Mouse (Mus musculus): ENCODE results near the gene Gm3685. TPM values are rescaled to one million over a fixed set of nuclear protein-coding genes. Genes with fewer than 3 reads are reported as not detected.
"Not testable (repeated sequence)": the region's sequence is repeated elsewhere in the genome, so short reads cannot be mapped to it uniquely, and the experiment has no call there.

Gm3685 gene
- not detected in 2 replicates for polyA plus RNA-seq (2015; fragmentation: Nextera tagmentation; extraction: Ambion mirVana)

- H3K27ac ChIP-seq (replicated peaks); H3K4me2 ChIP-seq; H3K9ac ChIP-seq; H3K9me3 ChIP-seq; ATAC-seq (ENCODE audit: low FRiP score, low read depth); H3K4me3 ChIP-seq; H3K4me1 ChIP-seq (replicated peaks); H3K36me3 ChIP-seq; H3K27me3 ChIP-seq: not testable (repeated sequence)
- no CpG with 5 or more reads among the region's 2 CpGs for WGBS
Observed at GRCm38 (mm10) chr14:7044870-7045269, at the start of gene Gm3685. Gene Gm3685 (minus strand): TSS chr14:7044970.

GRCm38 (mm10) chr14:7026781-7027749 is 17.7 kb downstream of the Gm3685 start, which contains the start of gene Gm10406:
Gene Gm10406 (minus strand): TSS chr14:7027449.
- peak within 1 kb of the TSS; percentile 72 for H3K9ac ChIP-seq
- H3K4me2 ChIP-seq = peak within 1 kb of the TSS; percentile 95
- WGBS = 3% methylated on average over 50 of the region's 70 CpGs
- peak within 1 kb of the TSS; percentile 80 for H3K27ac ChIP-seq (replicated peaks)
- peak within 1 kb of the TSS; percentile 54 for H3K4me3 ChIP-seq
- H3K36me3 ChIP-seq; ATAC-seq (ENCODE audit: low FRiP score, low read depth); H3K4me1 ChIP-seq (replicated peaks); H3K9me3 ChIP-seq; H3K27me3 ChIP-seq: not testable (repeated sequence)

- Histone ChIP-seq H3K4me3 (peak overlapping the region; percentile 54), H3K4me2 (peak overlapping the region; percentile 95)
- H3K4me1 ChIP-seq (replicated peaks); H3K27me3 ChIP-seq; H3K27ac ChIP-seq (replicated peaks); ATAC-seq (ENCODE audit: low FRiP score, low read depth); H3K9ac ChIP-seq; H3K36me3 ChIP-seq; H3K9me3 ChIP-seq: not testable (repeated sequence)
- 6% methylated on average over 9 of the region's 9 CpGs for WGBS
Observed at GRCm38 (mm10) chr14:7026274-7026673, 18.5 kb downstream of the Gm3685 start.

Other genes starting within 250 kb of the Gm3685 start
- gene Gm3642, start 204.7 kb downstream of the Gm3685 start, polyA plus RNA-seq (2015; fragmentation: Nextera tagmentation; extraction: Ambion mirVana) = not detected in 2 replicates
- gene Gm3667, start 155.0 kb downstream of the Gm3685 start, polyA plus RNA-seq (2015; fragmentation: Nextera tagmentation; extraction: Ambion mirVana) = 10.2 and 12.4 TPM in 2 replicates
- gene Gm6356, start 71.2 kb downstream of the Gm3685 start, polyA plus RNA-seq (2015; fragmentation: Nextera tagmentation; extraction: Ambion mirVana) = not detected in 2 replicates
- gene Gm10406, start 17.5 kb downstream of the Gm3685 start, polyA plus RNA-seq (2015; fragmentation: Nextera tagmentation; extraction: Ambion mirVana) = 4.0 and 4.1 TPM in 2 replicates
- 6.5 and 7.4 TPM in 2 replicates for gene Gm3696, start 55.7 kb upstream of the Gm3685 start, polyA plus RNA-seq (2015; fragmentation: Nextera tagmentation; extraction: Ambion mirVana)
- gene Gm6676, start 80.4 kb upstream of the Gm3685 start, polyA plus RNA-seq (2015; fragmentation: Nextera tagmentation; extraction: Ambion mirVana) = not detected in 2 replicates
- gene Gm3512, start 129.6 kb upstream of the Gm3685 start, polyA plus RNA-seq (2015; fragmentation: Nextera tagmentation; extraction: Ambion mirVana) = 11.0 and 11.3 TPM in 2 replicates
- gene Gm16434, start 149.6 kb upstream of the Gm3685 start, polyA plus RNA-seq (2015; fragmentation: Nextera tagmentation; extraction: Ambion mirVana) = not detected in 2 replicates
- not detected in 2 replicates for gene Gm3727, start 219.7 kb upstream of the Gm3685 start, polyA plus RNA-seq (2015; fragmentation: Nextera tagmentation; extraction: Ambion mirVana)

Measured in hindbrain, embryonic 15.5 days (tissue).